Mouse (Mus musculus): ENCODE results near the gene Rbm41. TPM values are rescaled to one million over a fixed set of nuclear protein-coding genes. Genes with fewer than 3 reads are reported as not detected.
A peak's percentile ranks its signal among the peaks of the same experiment; 100 is the strongest.

Gene Rbm41
- polyA plus RNA-seq (2015; fragmentation: Nextera tagmentation; extraction: Ambion mirVana): 4.6 and 5.2 TPM in 2 replicates

DNA sequence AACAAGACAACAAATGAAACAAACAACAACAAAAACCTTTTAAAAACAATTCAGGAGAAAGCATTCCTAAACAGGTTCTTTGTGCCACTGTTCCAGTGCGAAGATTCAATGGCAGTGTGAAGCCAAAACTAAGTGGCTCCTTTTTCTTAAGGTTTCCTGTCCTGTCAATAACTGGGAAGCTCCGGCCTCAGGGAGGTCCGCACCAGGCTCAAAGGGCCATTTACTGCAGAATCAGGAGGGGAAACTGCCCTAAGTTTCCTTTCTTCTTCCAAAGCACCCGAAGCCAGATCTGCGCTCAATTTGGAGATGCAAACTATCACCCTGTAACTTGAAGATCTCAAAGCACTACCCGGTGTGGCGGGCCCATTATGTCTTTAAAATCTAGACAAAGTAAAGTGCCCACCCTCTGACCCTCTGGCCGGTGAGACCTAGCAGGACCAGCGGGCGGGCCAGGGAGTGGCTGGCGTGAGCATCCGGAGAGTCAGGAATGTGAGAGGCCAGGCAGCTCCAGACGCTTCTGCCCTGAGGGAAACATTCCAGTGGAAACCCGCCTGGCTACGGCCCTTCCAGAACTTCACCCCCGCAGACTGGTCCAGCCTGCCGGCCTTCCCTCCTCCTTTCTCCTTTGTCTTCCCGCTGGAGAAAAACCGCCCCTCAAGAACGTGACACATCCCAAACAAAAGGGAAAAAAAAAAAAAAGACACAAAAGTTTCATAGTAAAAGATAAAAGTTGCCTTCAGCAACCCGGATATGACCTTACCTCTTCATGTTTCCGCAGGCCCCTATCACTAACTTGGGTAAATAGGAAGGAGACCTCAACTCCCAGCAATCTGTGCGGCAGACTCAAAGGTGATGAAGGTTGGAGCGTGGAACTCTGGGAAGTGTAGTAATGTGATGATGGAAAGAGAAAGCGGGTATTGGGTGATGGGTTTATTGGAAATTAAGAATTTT lies at the start of gene Rbm41:
Gene Rbm41, minus strand, starts transcription at position 856 of the 951 bp plus-strand sequence.
- WGBS: 19% methylated on average over 25 of the region's 25 CpGs

DNA sequence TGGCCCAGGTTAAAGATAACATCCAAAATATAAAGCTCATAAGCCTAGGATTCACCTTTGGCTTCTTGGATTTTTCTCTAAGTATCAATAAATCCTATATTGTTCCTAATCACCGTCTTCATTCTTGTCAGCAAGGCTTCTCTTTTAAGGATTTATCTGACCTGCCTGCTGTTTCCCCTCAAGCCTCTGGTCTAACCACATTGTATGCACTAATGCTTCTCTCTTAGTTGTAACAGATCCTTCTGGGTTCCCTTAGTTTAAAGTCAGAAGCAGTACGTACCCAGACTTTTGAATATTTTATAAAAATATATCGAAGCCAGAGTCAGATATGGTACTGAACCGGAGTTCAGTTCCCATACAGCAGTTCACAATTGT lies 283 bp upstream of the Rbm41 start:
- 82% methylated on average over 4 of the region's 4 CpGs for WGBS
- Histone ChIP-seq H3K9ac (no peak overlapping the region), H3K27ac (replicated peaks) (no peak overlapping the region), H3K36me3 (no peaks in the 10 kb centered on the region), H3K4me1 (replicated peaks) (0 out of 2 replicates have a peak, but pooled peaks cover 3% of the 10 kb centered on the region), H3K4me3 (peak overlapping the region; percentile 57), H3K27me3 (no peaks in the 10 kb centered on the region), H3K4me2 (peak overlapping the region; percentile 59), H3K9me3 (no peaks in the 10 kb centered on the region)
- peak; percentile 66; the same call in 1 of the 2 replicates for ATAC-seq (ENCODE audit: low FRiP score, low read depth)

More for the DNA sequence above, at the start of gene Rbm41:
- H3K36me3 ChIP-seq: no peaks in the 10 kb centered on the region
- no peaks in the 10 kb centered on the region for H3K9me3 ChIP-seq
- peak within 1 kb of the TSS; percentile 59 for H3K4me2 ChIP-seq
- peak within 1 kb of the TSS; percentile 57 for H3K4me3 ChIP-seq
- peak within 1 kb of the TSS; percentile 47 for H3K27ac ChIP-seq (replicated peaks)
- H3K27me3 ChIP-seq: no peaks in the 10 kb centered on the region
- H3K9ac ChIP-seq: peak within 1 kb of the TSS; percentile 51
- H3K4me1 ChIP-seq (replicated peaks): 0 out of 2 replicates have a peak, but pooled peaks cover 3% of the 10 kb centered on the region
- ATAC-seq (ENCODE audit: low FRiP score, low read depth): peak; percentile 96

DNA sequence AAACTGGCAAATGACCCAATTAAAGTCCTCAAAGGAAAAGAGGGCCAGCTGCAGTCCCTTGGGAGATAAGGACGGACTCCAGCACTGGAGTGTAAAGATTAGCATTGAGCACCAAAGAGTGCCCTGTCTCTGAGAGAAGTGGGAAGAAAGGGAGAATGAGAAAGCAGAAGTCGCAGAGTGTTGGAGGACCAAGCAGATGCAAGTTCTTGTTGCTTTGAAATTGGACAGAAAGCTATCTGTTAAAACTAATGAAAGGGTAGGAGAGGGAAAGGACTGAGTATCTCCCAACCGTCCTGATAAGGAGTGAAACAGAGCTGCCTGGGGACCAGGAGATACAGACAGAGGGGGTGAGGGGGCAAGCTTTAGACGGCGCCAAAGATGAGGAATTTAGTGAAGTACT lies 16.3 kb downstream of the Rbm41 start:
- H3K9ac ChIP-seq: no peak overlapping the region
- H3K36me3 ChIP-seq: no peaks in the 10 kb centered on the region
- H3K4me1 ChIP-seq (replicated peaks): no peaks in the 10 kb centered on the region
- no peak overlapping the region for H3K27ac ChIP-seq (replicated peaks)
- H3K4me3 ChIP-seq: no peak overlapping the region
- no peak overlapping the region for H3K4me2 ChIP-seq
- H3K27me3 ChIP-seq: 0 out of 2 replicates have a peak, but pooled peaks cover 4% of the 10 kb centered on the region
- no peaks in the 10 kb centered on the region for H3K9me3 ChIP-seq
- WGBS: 86% methylated on average over 5 of the region's 5 CpGs
- no peak for ATAC-seq (ENCODE audit: low FRiP score, low read depth)

GRCm38 (mm10) chrX:139933507-139933906 lies 64.9 kb downstream of the Rbm41 start:
- no peak overlapping the region for H3K4me3 ChIP-seq
- H3K9ac ChIP-seq: no peak overlapping the region
- no peaks in the 10 kb centered on the region for H3K27me3 ChIP-seq
- no peaks in the 10 kb centered on the region for H3K36me3 ChIP-seq
- H3K27ac ChIP-seq (replicated peaks): no peak overlapping the region
- H3K9me3 ChIP-seq: no peaks in the 10 kb centered on the region
- H3K4me1 ChIP-seq (replicated peaks): no peaks in the 10 kb centered on the region
- no peak for ATAC-seq (ENCODE audit: low FRiP score, low read depth)
- H3K4me2 ChIP-seq: no peak overlapping the region
- 96% methylated on average over 1 of the region's 1 CpGs for WGBS

- no peak for ATAC-seq (ENCODE audit: low FRiP score, low read depth)
- 69% methylated on average over 3 of the region's 3 CpGs for WGBS
- no peaks in the 10 kb centered on the region for H3K4me1 ChIP-seq (replicated peaks)
- H3K27me3 ChIP-seq: no peaks in the 10 kb centered on the region
- no peak overlapping the region for H3K9ac ChIP-seq
- no peaks in the 10 kb centered on the region for H3K9me3 ChIP-seq
- no peaks in the 10 kb centered on the region for H3K36me3 ChIP-seq
- H3K4me3 ChIP-seq: no peak overlapping the region
- H3K4me2 ChIP-seq: no peak overlapping the region
- no peak overlapping the region for H3K27ac ChIP-seq (replicated peaks)
These were observed 65.9 kb downstream of the Rbm41 start for GRCm38 (mm10) chrX:139932472-139932871.

GRCm38 (mm10) chrX:139920572-139920971 lies 77.8 kb downstream of the Rbm41 start:
- no peaks in the 10 kb centered on the region for H3K36me3 ChIP-seq
- H3K27ac ChIP-seq (replicated peaks): no peak overlapping the region
- H3K9me3 ChIP-seq: no peaks in the 10 kb centered on the region
- no peak for ATAC-seq (ENCODE audit: low FRiP score, low read depth)
- 83% methylated on average over 4 of the region's 4 CpGs for WGBS
- H3K4me3 ChIP-seq: no peak overlapping the region
- H3K27me3 ChIP-seq: no peaks in the 10 kb centered on the region
- H3K4me2 ChIP-seq: no peak overlapping the region
- no peaks in the 10 kb centered on the region for H3K4me1 ChIP-seq (replicated peaks)
- H3K9ac ChIP-seq: no peak overlapping the region

DNA sequence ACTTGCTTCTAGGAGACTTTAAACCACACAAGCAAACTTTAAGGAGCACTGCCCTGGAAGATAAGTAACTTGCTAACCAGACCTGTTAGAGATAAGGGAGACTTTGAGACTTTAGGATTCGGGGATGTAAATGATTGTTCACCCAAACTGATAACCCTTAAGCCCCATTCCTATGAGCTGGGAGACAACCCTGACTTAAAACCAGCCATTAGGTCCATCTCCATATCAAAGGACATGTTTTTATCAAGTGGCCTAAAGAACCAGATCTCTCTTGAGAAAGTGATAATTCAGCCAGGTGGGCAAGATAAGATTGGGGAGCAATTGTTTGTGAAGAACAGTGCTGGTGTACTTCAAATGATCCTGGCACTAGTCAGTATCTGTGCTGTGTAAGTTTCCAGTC lies 107.0 kb downstream of the Rbm41 start:
- H3K27me3 ChIP-seq: no peaks in the 10 kb centered on the region
- no peak for ATAC-seq (ENCODE audit: low FRiP score, low read depth)

GRCm38 (mm10) chrX:139883221-139883620 lies 115.2 kb downstream of the Rbm41 start:
- Histone ChIP-seq H3K4me2 (no peak overlapping the region), H3K9ac (no peak overlapping the region), H3K4me3 (no peak overlapping the region), H3K36me3 (no peaks in the 10 kb centered on the region), H3K4me1 (replicated peaks) (no peaks in the 10 kb centered on the region), H3K27me3 (no peaks in the 10 kb centered on the region), H3K9me3 (no peaks in the 10 kb centered on the region), H3K27ac (replicated peaks) (no peak overlapping the region)
- no peak for ATAC-seq (ENCODE audit: low FRiP score, low read depth)

More for the DNA sequence above, 107.0 kb downstream of the Rbm41 start:
- no peak overlapping the region for H3K4me2 ChIP-seq
- no peak overlapping the region for H3K9ac ChIP-seq
- no peaks in the 10 kb centered on the region for H3K4me1 ChIP-seq (replicated peaks)
- no peaks in the 10 kb centered on the region for H3K36me3 ChIP-seq
- H3K9me3 ChIP-seq: no peaks in the 10 kb centered on the region
- no peak overlapping the region for H3K4me3 ChIP-seq
- H3K27ac ChIP-seq (replicated peaks): no peak overlapping the region
- 73% methylated on average over 1 of the region's 1 CpGs for WGBS

- H3K9ac ChIP-seq: no peak overlapping the region
- no peak overlapping the region for H3K27ac ChIP-seq (replicated peaks)
- H3K4me2 ChIP-seq: no peak overlapping the region
- H3K4me1 ChIP-seq (replicated peaks): no peaks in the 10 kb centered on the region
- no peak overlapping the region for H3K4me3 ChIP-seq
- peaks cover 7% of the 10 kb centered on the region; the same call in 1 of the 2 replicates for H3K27me3 ChIP-seq
- no peaks in the 10 kb centered on the region for H3K36me3 ChIP-seq
- 32% methylated on average over 3 of the region's 3 CpGs for WGBS
- H3K9me3 ChIP-seq: no peaks in the 10 kb centered on the region
- ATAC-seq (ENCODE audit: low FRiP score, low read depth): no peak
These were observed 120.5 kb downstream of the Rbm41 start for GRCm38 (mm10) chrX:139877936-139878335.

- Histone ChIP-seq H3K9ac (no peak overlapping the region), H3K4me3 (no peak overlapping the region), H3K27ac (replicated peaks) (no peak overlapping the region), H3K27me3 (peaks cover 7% of the 10 kb centered on the region; the same call in 1 of the 2 replicates), H3K9me3 (no peaks in the 10 kb centered on the region), H3K4me2 (no peak overlapping the region), H3K36me3 (no peaks in the 10 kb centered on the region), H3K4me1 (replicated peaks) (no peaks in the 10 kb centered on the region)
- no peak for ATAC-seq (ENCODE audit: low FRiP score, low read depth)
- 88% methylated on average over 7 of the region's 7 CpGs for WGBS
These were observed 121.3 kb downstream of the Rbm41 start for GRCm38 (mm10) chrX:139877105-139877504.

DNA sequence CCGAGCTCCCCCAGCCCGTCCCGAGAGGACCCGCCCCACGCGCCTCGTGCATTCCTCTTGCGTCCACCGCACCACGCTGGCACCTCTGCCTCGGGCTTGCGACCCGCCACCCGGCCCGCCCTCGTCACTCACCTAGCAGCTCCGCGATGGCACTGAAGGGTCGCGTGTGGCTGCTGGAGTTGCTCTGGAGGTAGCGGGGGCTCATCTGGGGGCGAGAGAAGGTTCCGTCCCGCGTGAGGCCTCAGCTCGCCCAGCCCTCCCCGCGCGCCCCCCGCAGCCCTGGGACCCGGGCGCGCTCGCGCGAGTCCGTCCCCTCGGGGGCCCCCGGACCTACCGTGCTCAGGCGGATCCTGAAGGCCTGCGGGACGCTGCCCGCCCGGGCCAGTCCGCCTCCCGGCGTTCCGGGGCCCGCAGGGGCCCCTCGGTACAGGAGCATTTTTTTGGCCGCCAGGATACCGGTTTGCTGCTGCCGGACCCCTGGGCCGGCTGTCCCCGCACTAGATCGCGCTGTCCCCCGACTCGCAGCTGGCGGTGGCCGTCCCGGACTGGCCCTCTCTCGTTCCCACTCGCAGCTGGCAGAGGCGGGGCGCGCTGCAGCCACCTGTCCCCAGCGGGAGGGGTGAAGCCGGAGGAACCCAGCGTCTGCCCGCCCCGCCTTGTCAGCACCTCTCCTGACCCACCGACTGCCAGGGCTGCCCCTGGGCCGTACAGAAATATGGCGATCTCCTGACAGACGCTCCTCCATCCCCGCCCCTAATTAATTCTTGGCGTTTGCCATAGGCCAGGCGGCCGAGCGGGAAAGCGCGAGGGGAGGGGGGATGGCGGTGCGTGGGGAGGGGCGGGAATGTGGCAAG lies 127.2 kb downstream of the Rbm41 start, which contains the start of gene Morc4:
Gene Morc4, minus strand, starts transcription at position 740 of the 854 bp plus-strand sequence.
- Histone ChIP-seq H3K27ac (replicated peaks) (peak within 1 kb of the TSS; percentile 67), H3K4me2 (peak within 1 kb of the TSS; percentile 70), H3K36me3 (no peaks in the 10 kb centered on the region), H3K27me3 (0 out of 2 replicates have a peak, but pooled peaks cover 2% of the 10 kb centered on the region), H3K4me3 (peak within 1 kb of the TSS; percentile 69), H3K9me3 (no peaks in the 10 kb centered on the region), H3K4me1 (replicated peaks) (no peaks in the 10 kb centered on the region), H3K9ac (peak within 1 kb of the TSS; percentile 61)
- ATAC-seq (ENCODE audit: low FRiP score, low read depth): peak; percentile 95
- 24% methylated on average over 72 of the region's 87 CpGs for WGBS

All from hindbrain, embryonic 15.5 days (tissue).